Mouse (Mus musculus): ENCODE measurements around the gene Snd1. TPM values are rescaled to one million over a fixed set of nuclear protein-coding genes. Genes with fewer than 3 reads are reported as not detected.

Snd1 gene
- total and polyA plus RNA-seq, 2 experiments from 2014 or later = 54.7 to 120 TPM

- no peak overlapping the region for H3K9ac ChIP-seq (replicated peaks; ENCODE audit: low read depth, low read length)
- no peaks in the 10 kb centered on the region for H3K36me3 ChIP-seq (replicated peaks; ENCODE audit: control insufficient read depth, insufficient read depth, low read length)
- DNase-seq (ENCODE audit: low spot score) = no peak
- H3K27me3 ChIP-seq (ENCODE audit: control insufficient read depth, insufficient read depth, low read length) = no peaks in the 10 kb centered on the region
- no peaks in the 10 kb centered on the region for H3K9me3 ChIP-seq (replicated peaks; ENCODE audit: control insufficient read depth, low read length)
- WGBS = 94% methylated on average over 5 of the region's 5 CpGs
- ATAC-seq (ENCODE audit: insufficient read depth, low read depth) = no peak
- H3K4me1 ChIP-seq (ENCODE audit: control insufficient read depth, insufficient read depth) = peaks cover 16% of the 10 kb centered on the region
- no peak overlapping the region for H3K27ac ChIP-seq (ENCODE audit: low read depth)
- H3K4me3 ChIP-seq (ENCODE audit: low read depth, low read length) = no peak overlapping the region
- TF ChIP-seq CTCF (IDR thresholded peaks at IDR 0.05; ENCODE audit: low read depth) (no peak), EP300 (IDR thresholded peaks at IDR 0.05; ENCODE audit: low read depth) (no peak)
- no peak overlapping the region for H3K4me2 ChIP-seq (ENCODE audit: low read depth, low read length)
Observed at GRCm38 (mm10) chr6:28640088-28640487, 165.1 kb downstream of the Snd1 start.

- no peak overlapping the region for H3K27ac ChIP-seq (ENCODE audit: low read depth)
- H3K27me3 ChIP-seq (ENCODE audit: control insufficient read depth, insufficient read depth, low read length) = no peaks in the 10 kb centered on the region
- no peaks in the 10 kb centered on the region for H3K9me3 ChIP-seq (replicated peaks; ENCODE audit: control insufficient read depth, low read length)
- H3K36me3 ChIP-seq (replicated peaks; ENCODE audit: control insufficient read depth, insufficient read depth, low read length) = no peaks in the 10 kb centered on the region
- no peak overlapping the region for H3K4me2 ChIP-seq (ENCODE audit: low read depth, low read length)
- no peak for TF ChIP-seq CTCF (IDR thresholded peaks at IDR 0.05; ENCODE audit: low read depth)
- TF ChIP-seq EP300 (IDR thresholded peaks at IDR 0.05; ENCODE audit: low read depth) = no peak
- H3K9ac ChIP-seq (replicated peaks; ENCODE audit: low read depth, low read length) = no peak overlapping the region
- ATAC-seq (ENCODE audit: insufficient read depth, low read depth) (no peak), DNase-seq (ENCODE audit: low spot score) (no peak)
- H3K4me3 ChIP-seq (ENCODE audit: low read depth, low read length) = no peak overlapping the region
- no peaks in the 10 kb centered on the region for H3K4me1 ChIP-seq (ENCODE audit: control insufficient read depth, insufficient read depth)
- 45% methylated on average over 2 of the region's 2 CpGs for WGBS
Observed at GRCm38 (mm10) chr6:28642909-28643308, 168.0 kb downstream of the Snd1 start.

GRCm38 (mm10) chr6:28645231-28645630, 170.3 kb downstream of the Snd1 start:
- DNase-seq (ENCODE audit: low spot score) = no peak
- no peaks in the 10 kb centered on the region for H3K36me3 ChIP-seq (replicated peaks; ENCODE audit: control insufficient read depth, insufficient read depth, low read length)

GRCm38 (mm10) chr6:28656511-28656910, 181.6 kb downstream of the Snd1 start:
- DNase-seq (ENCODE audit: low spot score) (no peak), ATAC-seq (ENCODE audit: insufficient read depth, low read depth) (no peak)
- Histone ChIP-seq H3K9ac (replicated peaks; ENCODE audit: low read depth, low read length) (no peak overlapping the region), H3K4me1 (ENCODE audit: control insufficient read depth, insufficient read depth) (no peaks in the 10 kb centered on the region), H3K27me3 (ENCODE audit: control insufficient read depth, insufficient read depth, low read length) (no peaks in the 10 kb centered on the region), H3K4me2 (ENCODE audit: low read depth, low read length) (no peak overlapping the region), H3K27ac (ENCODE audit: low read depth) (no peak overlapping the region), H3K9me3 (replicated peaks; ENCODE audit: control insufficient read depth, low read length) (no peaks in the 10 kb centered on the region), H3K4me3 (ENCODE audit: low read depth, low read length) (no peak overlapping the region), H3K36me3 (replicated peaks; ENCODE audit: control insufficient read depth, insufficient read depth, low read length) (no peaks in the 10 kb centered on the region; the same call in 1 of the 2 replicates)
- no peak for TF ChIP-seq EP300 (IDR thresholded peaks at IDR 0.05; ENCODE audit: low read depth)
- no peak for TF ChIP-seq CTCF (IDR thresholded peaks at IDR 0.05; ENCODE audit: low read depth)
- 92% methylated on average over 5 of the region's 5 CpGs for WGBS

More at GRCm38 (mm10) chr6:28645231-28645630, 170.3 kb downstream of the Snd1 start:
- no peaks in the 10 kb centered on the region for H3K27me3 ChIP-seq (ENCODE audit: control insufficient read depth, insufficient read depth, low read length)
- ATAC-seq (ENCODE audit: insufficient read depth, low read depth) = no peak
- no peaks in the 10 kb centered on the region for H3K4me1 ChIP-seq (ENCODE audit: control insufficient read depth, insufficient read depth)
- H3K9me3 ChIP-seq (replicated peaks; ENCODE audit: control insufficient read depth, low read length) = no peaks in the 10 kb centered on the region
- no peak overlapping the region for H3K27ac ChIP-seq (ENCODE audit: low read depth)
- H3K4me3 ChIP-seq (ENCODE audit: low read depth, low read length) = no peak overlapping the region
- TF ChIP-seq CTCF (IDR thresholded peaks at IDR 0.05; ENCODE audit: low read depth) (no peak), EP300 (IDR thresholded peaks at IDR 0.05; ENCODE audit: low read depth) (no peak)
- no peak overlapping the region for H3K4me2 ChIP-seq (ENCODE audit: low read depth, low read length)
- H3K9ac ChIP-seq (replicated peaks; ENCODE audit: low read depth, low read length) = no peak overlapping the region

GRCm38 (mm10) chr6:28663004-28663403, 188.1 kb downstream of the Snd1 start:
- WGBS = 86% methylated on average over 3 of the region's 3 CpGs
- TF ChIP-seq EP300 (IDR thresholded peaks at IDR 0.05; ENCODE audit: low read depth) (no peak), CTCF (IDR thresholded peaks at IDR 0.05; ENCODE audit: low read depth) (no peak)
- H3K9me3 ChIP-seq (replicated peaks; ENCODE audit: control insufficient read depth, low read length) = no peaks in the 10 kb centered on the region

GRCm38 (mm10) chr6:28663670-28664069, 188.7 kb downstream of the Snd1 start:
- DNase-seq (ENCODE audit: low spot score) = no peak
- no peak overlapping the region for H3K4me3 ChIP-seq (ENCODE audit: low read depth, low read length)
- H3K9me3 ChIP-seq (replicated peaks; ENCODE audit: control insufficient read depth, low read length) = no peaks in the 10 kb centered on the region
- H3K36me3 ChIP-seq (replicated peaks; ENCODE audit: control insufficient read depth, insufficient read depth, low read length) = 0 out of 2 replicates have a peak, but pooled peaks cover 3% of the 10 kb centered on the region
- no peaks in the 10 kb centered on the region for H3K27me3 ChIP-seq (ENCODE audit: control insufficient read depth, insufficient read depth, low read length)
- no peaks in the 10 kb centered on the region for H3K4me1 ChIP-seq (ENCODE audit: control insufficient read depth, insufficient read depth)
- H3K27ac ChIP-seq (ENCODE audit: low read depth) = no peak overlapping the region
- no peak overlapping the region for H3K4me2 ChIP-seq (ENCODE audit: low read depth, low read length)
- WGBS = 87% methylated on average over 5 of the region's 5 CpGs
- TF ChIP-seq EP300 (IDR thresholded peaks at IDR 0.05; ENCODE audit: low read depth) (no peak), CTCF (IDR thresholded peaks at IDR 0.05; ENCODE audit: low read depth) (no peak)
- ATAC-seq (ENCODE audit: insufficient read depth, low read depth) = no peak
- no peak overlapping the region for H3K9ac ChIP-seq (replicated peaks; ENCODE audit: low read depth, low read length)

More at GRCm38 (mm10) chr6:28663004-28663403, 188.1 kb downstream of the Snd1 start:
- DNase-seq (ENCODE audit: low spot score) (no peak), ATAC-seq (ENCODE audit: insufficient read depth, low read depth) (no peak)
- Histone ChIP-seq H3K36me3 (replicated peaks; ENCODE audit: control insufficient read depth, insufficient read depth, low read length) (no peaks in the 10 kb centered on the region), H3K9ac (replicated peaks; ENCODE audit: low read depth, low read length) (no peak overlapping the region), H3K4me2 (ENCODE audit: low read depth, low read length) (no peak overlapping the region), H3K4me3 (ENCODE audit: low read depth, low read length) (no peak overlapping the region), H3K4me1 (ENCODE audit: control insufficient read depth, insufficient read depth) (no peaks in the 10 kb centered on the region), H3K27ac (ENCODE audit: low read depth) (no peak overlapping the region), H3K27me3 (ENCODE audit: control insufficient read depth, insufficient read depth, low read length) (no peaks in the 10 kb centered on the region)
